Mouse (Mus musculus): Measurements from ENCODE around the gene Cnmd.

GRCm38 (mm10) chr14:79587852-79588229 lies 74.1 kb downstream of the Cnmd start:
- TF ChIP-seq ETS1 (IDR thresholded peaks at IDR 0.05; ENCODE audit: low read depth, low read length) (no peak), EP300 (IDR thresholded peaks at IDR 0.05; ENCODE audit: low read depth in 1 of 2, low read length in 2 of 2) (no peak), MXI1 (IDR thresholded peaks at IDR 0.05; ENCODE audit: low read depth, low read length) (no peak), CTCF (IDR thresholded peaks at IDR 0.05 in 2 of 3, conservative IDR thresholded peaks at IDR 0.05 in 1 of 3; ENCODE audit: control insufficient read depth in 1 of 3, insufficient read depth in 1 of 3, low read depth in 2 of 3, low read length in 3 of 3, poor library complexity in 1 of 3, severe bottlenecking in 1 of 3) (no peak), GATA1 (IDR thresholded peaks at IDR 0.05; ENCODE audit: low read depth, low read length) (no peak), ZNF384 (IDR thresholded peaks at IDR 0.05; ENCODE audit: low read depth, low read length) (no peak), MAFK (IDR thresholded peaks at IDR 0.05; ENCODE audit: borderline replicate concordance, low read depth, low read length) (no peak), TCF12 (IDR thresholded peaks at IDR 0.05; ENCODE audit: low read depth, low read length) (no peak; the same call in 1 of the 2 replicates), CHD2 (IDR thresholded peaks at IDR 0.05; ENCODE audit: low read length) (no peak)
